Comparison of ENCODE assay signal across 8 mouse cellular contexts in the genomic region with DNA sequence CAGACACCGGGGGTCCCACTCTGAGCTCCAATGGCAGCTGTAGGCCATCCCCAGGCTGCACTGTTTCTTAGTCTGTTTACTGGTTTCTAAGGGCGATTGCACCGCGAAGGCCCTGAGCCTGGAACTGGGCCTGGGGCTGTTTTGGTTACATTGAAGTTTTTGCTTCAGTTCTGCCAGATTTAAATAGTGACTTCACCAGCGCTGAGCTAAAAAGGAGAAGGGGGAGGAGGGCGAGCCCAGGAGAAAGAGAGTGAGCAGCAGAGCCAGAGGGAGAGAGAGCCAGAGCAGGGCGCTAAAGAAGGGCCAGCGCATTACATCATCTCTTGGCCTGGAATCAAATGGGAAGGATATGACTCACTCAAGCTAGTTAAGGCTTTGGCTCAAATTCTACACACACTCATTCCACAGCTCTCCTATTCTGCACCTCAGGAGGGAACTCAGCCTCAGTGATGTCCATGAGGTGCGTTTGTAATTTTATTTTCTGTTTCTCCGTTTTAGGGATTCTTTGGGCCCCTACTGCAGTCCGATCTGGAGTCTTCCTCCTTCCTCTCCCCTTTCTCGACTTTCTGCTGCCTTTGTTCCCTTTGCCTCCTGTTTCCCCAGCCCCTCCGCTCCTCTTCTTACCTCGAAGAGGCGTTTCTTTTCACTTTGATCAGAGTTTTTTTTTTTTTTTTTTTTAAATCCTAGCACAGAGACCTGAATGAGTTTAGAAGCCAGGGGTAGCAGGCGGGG.
DNase-seq lines count a peak whose midpoint lies in the region; ATAC-seq and TF ChIP-seq lines count a peak whose summit lies in the region.

No protein-coding gene starts in this region.

- H3K27ac ChIP-seq in cerebellum, adult 2 months (ENCODE audit: insufficient read depth, low read length), result peak overlapping the region; percentile 4; the same call in 1 of the 2 replicates
- H3K27ac ChIP-seq in forebrain, postnatal 0 days (ENCODE audit: low read depth, low read length), result 0 out of 2 replicates have a peak overlapping the region, but pooled peaks have one; percentile 42
- H3K27ac ChIP-seq in liver, embryonic 16.5 days (ENCODE audit: low read length), result no peak overlapping the region
- 0 out of 2 replicates have a peak overlapping the region, but pooled peaks have one; percentile 50 for H3K27ac ChIP-seq in neural tube, embryonic 11.5 days (ENCODE audit: low read depth, low read length)

- DNase-seq in cerebellum, adult 2 months, result peak; percentile 90 to 98
- DNase-seq in forebrain, postnatal 0 days, result peak; percentile 87
- DNase-seq in heart, postnatal 14 days, result peak; percentile 85 to 92
- peak; percentile 90 for DNase-seq in layer of hippocampus, adult 11-12 months (ENCODE audit: low spot score)
- peak; percentile 69 for DNase-seq in neural tube, embryonic 11.5 days (ENCODE audit: low spot score)
- peak; percentile 36 for DNase-seq in urinary bladder, adult 2 months (ENCODE audit: low spot score)

- no peak overlapping the region for H3K9ac ChIP-seq in forebrain, postnatal 0 days
- H3K9ac ChIP-seq in liver, embryonic 16.5 days (ENCODE audit: low read depth, low read length), result no peak overlapping the region
- H3K9ac ChIP-seq in neural tube, embryonic 11.5 days (ENCODE audit: low read length), result peak overlapping the region; percentile 28; the same call in 1 of the 2 replicates

- peak; percentile 94 for ATAC-seq in forebrain, postnatal 0 days
- ATAC-seq in liver, embryonic 16.5 days (ENCODE audit: low read depth), result 0 out of 2 replicates have a peak, but pooled peaks have one; percentile 21
- peak; percentile 83; the same call in 1 of the 2 replicates for ATAC-seq in neural tube, embryonic 11.5 days (ENCODE audit: insufficient read depth, low FRiP score, low TSS enrichment)

- H3K9me3 ChIP-seq in E14TG2a.4 (ENCODE audit: low read length), result no peaks in the 10 kb centered on the region
- H3K9me3 ChIP-seq in forebrain, postnatal 0 days (ENCODE audit: low read length), result no peaks in the 10 kb centered on the region
- H3K9me3 ChIP-seq in liver, embryonic 16.5 days (replicated peaks; ENCODE audit: control insufficient read depth, low read length), result no peaks in the 10 kb centered on the region
- no peaks in the 10 kb centered on the region for H3K9me3 ChIP-seq in neural tube, embryonic 11.5 days (ENCODE audit: control insufficient read depth, low read length)

- intact Hi-C loops in heart, postnatal 14 days (cut with DNase I), result no loop called here

- peak overlapping the region; percentile 48 for H3K4me3 ChIP-seq in E14TG2a.4 (replicated peaks; ENCODE audit: low read length)
- H3K4me3 ChIP-seq in cerebellum, adult 2 months (replicated peaks; ENCODE audit: insufficient read depth, low read depth, low read length), result peak overlapping the region; percentile 65
- peak overlapping the region; percentile 26 for H3K4me3 ChIP-seq in forebrain, postnatal 0 days (ENCODE audit: low read depth, low read length)
- H3K4me3 ChIP-seq in liver, embryonic 16.5 days (ENCODE audit: low read depth, low read length), result peak overlapping the region; percentile 18; the same call in 1 of the 2 replicates
- H3K4me3 ChIP-seq in neural tube, embryonic 11.5 days (ENCODE audit: low read depth, low read length), result no peak overlapping the region

- peaks cover 31% of the 10 kb centered on the region for H3K4me1 ChIP-seq in E14TG2a.4 (replicated peaks; ENCODE audit: low read depth, low read length)
- peaks cover 8% of the 10 kb centered on the region for H3K4me1 ChIP-seq in cerebellum, adult 2 months (ENCODE audit: control insufficient read depth, insufficient read depth, low read length)
- H3K4me1 ChIP-seq in forebrain, postnatal 0 days (ENCODE audit: insufficient read depth), result peaks cover 6% of the 10 kb centered on the region; the same call in 1 of the 2 replicates
- no peaks in the 10 kb centered on the region; the same call in 1 of the 2 replicates for H3K4me1 ChIP-seq in liver, embryonic 16.5 days (ENCODE audit: control insufficient read depth, low read depth, low read length)
- H3K4me1 ChIP-seq in neural tube, embryonic 11.5 days (ENCODE audit: control insufficient read depth, insufficient read depth, low read length), result peaks cover 7% of the 10 kb centered on the region

- H3K4me2 ChIP-seq in forebrain, postnatal 0 days (ENCODE audit: low read depth), result peak overlapping the region; percentile 40
- H3K4me2 ChIP-seq in liver, embryonic 16.5 days (ENCODE audit: low read depth, low read length), result peak overlapping the region; percentile 42
- peak overlapping the region; percentile 42 for H3K4me2 ChIP-seq in neural tube, embryonic 11.5 days (ENCODE audit: low read depth)

- no peak for TF ChIP-seq CTCF in E14TG2a.4 (conservative IDR thresholded peaks at IDR 0.05; ENCODE audit: low read length)
- no peak for TF ChIP-seq CTCF in cerebellum, adult 2 months (IDR thresholded peaks at IDR 0.05; ENCODE audit: borderline replicate concordance, insufficient read depth, low read depth, low read length)
- TF ChIP-seq CTCF in forebrain, postnatal 0 days (IDR thresholded peaks at IDR 0.05; ENCODE audit: low read depth), result no peak

- TF ChIP-seq POLR2A in cerebellum, adult 2 months (IDR thresholded peaks at IDR 0.05; ENCODE audit: borderline replicate concordance, insufficient read depth, low read length), result peak; percentile 53; the same call in 1 of the 2 replicates

- no peaks in the 10 kb centered on the region for H3K36me3 ChIP-seq in E14TG2a.4 (ENCODE audit: insufficient read depth, low read length)
- no peaks in the 10 kb centered on the region for H3K36me3 ChIP-seq in forebrain, postnatal 0 days (ENCODE audit: insufficient read depth)
- H3K36me3 ChIP-seq in liver, embryonic 16.5 days (ENCODE audit: control insufficient read depth, insufficient read depth), result no peaks in the 10 kb centered on the region
- H3K36me3 ChIP-seq in neural tube, embryonic 11.5 days (ENCODE audit: control insufficient read depth, insufficient read depth, low read length), result no peaks in the 10 kb centered on the region

- H3K27me3 ChIP-seq in E14TG2a.4 (ENCODE audit: insufficient read depth, low read length), result no peaks in the 10 kb centered on the region
- no peaks in the 10 kb centered on the region for H3K27me3 ChIP-seq in cerebellum, adult 2 months (ENCODE audit: control insufficient read depth, insufficient read depth, low read length)
- H3K27me3 ChIP-seq in forebrain, postnatal 0 days (ENCODE audit: insufficient read depth, low read length), result no peaks in the 10 kb centered on the region
- H3K27me3 ChIP-seq in liver, embryonic 16.5 days (ENCODE audit: control insufficient read depth, insufficient read depth, low read depth, low read length), result no peaks in the 10 kb centered on the region
- H3K27me3 ChIP-seq in neural tube, embryonic 11.5 days (ENCODE audit: control insufficient read depth, insufficient read depth, low read length), result no peaks in the 10 kb centered on the region

- WGBS in cerebellum, adult 2 months, result 1% methylated on average over 16 of the region's 16 CpGs
- 7% methylated on average over 15 of the region's 16 CpGs for WGBS in forebrain, postnatal 0 days
- 7% methylated on average over 15 of the region's 16 CpGs for WGBS in liver, embryonic 16.5 days (ENCODE audit: insufficient replicate concordance)
- WGBS in neural tube, embryonic 11.5 days, result 10% methylated on average over 15 of the region's 16 CpGs

Comparison
In these comparisons a context has a peak if more than half of its experiments do, and no peak if none do; other contexts are left out.
1. DNase-seq: peak in every context shown above with its lines; median percentile 94 in cerebellum, adult 2 months; 90 in layer of hippocampus, adult 11-12 months; 88 in heart, postnatal 14 days; 87 in forebrain, postnatal 0 days; 69 in neural tube, embryonic 11.5 days; 36 in urinary bladder, adult 2 months.
2. ATAC-seq: peak in every context shown above with its lines; median percentile 94 in forebrain, postnatal 0 days; 83 in neural tube, embryonic 11.5 days; 21 in liver, embryonic 16.5 days.